Mouse (Mus musculus): ENCODE results near the gene Rpl15. TPM values are rescaled to one million over a fixed set of nuclear protein-coding genes. Genes with fewer than 3 reads are reported as not detected.
"Not testable (repeated sequence)": the region's sequence is repeated elsewhere in the genome, so short reads cannot be mapped to it uniquely, and the experiment has no call there.

Gene Rpl15
- polyA plus RNA-seq, 1 experiment, result not detected

GRCm38 (mm10) chr14:18263427-18263826 lies 7.8 kb downstream of the Rpl15 start:
- no peak overlapping the region for H3K4me3 ChIP-seq (ENCODE audit: insufficient read depth, low read depth, low read length)
- no peak overlapping the region for H3K27ac ChIP-seq (ENCODE audit: insufficient read depth, low read depth, low read length)
- WGBS, result 7% methylated on average over 4 of the region's 4 CpGs
- H3K4me1 ChIP-seq (ENCODE audit: control insufficient read depth, insufficient read depth, low read length), result no peaks in the 10 kb centered on the region; the same call in 1 of the 2 replicates
- no peak for TF ChIP-seq POLR2A (IDR thresholded peaks at IDR 0.05; ENCODE audit: insufficient read depth, low read depth, low read length)
- TF ChIP-seq CTCF (IDR thresholded peaks at IDR 0.05; ENCODE audit: insufficient read depth, low read depth, low read length), result no peak

- TF ChIP-seq CTCF (IDR thresholded peaks at IDR 0.05; ENCODE audit: insufficient read depth, low read depth, low read length) (no peak), POLR2A (IDR thresholded peaks at IDR 0.05; ENCODE audit: insufficient read depth, low read depth, low read length) (no peak)
- H3K27ac ChIP-seq (ENCODE audit: insufficient read depth, low read depth, low read length), result no peak overlapping the region
- H3K4me3 ChIP-seq (ENCODE audit: insufficient read depth, low read depth, low read length), result no peak overlapping the region
- no peaks in the 10 kb centered on the region; the same call in 1 of the 2 replicates for H3K4me1 ChIP-seq (ENCODE audit: control insufficient read depth, insufficient read depth, low read length)
- WGBS, result 89% methylated on average over 3 of the region's 3 CpGs
Observed at GRCm38 (mm10) chr14:18261203-18261602, 10.0 kb downstream of the Rpl15 start.

DNA sequence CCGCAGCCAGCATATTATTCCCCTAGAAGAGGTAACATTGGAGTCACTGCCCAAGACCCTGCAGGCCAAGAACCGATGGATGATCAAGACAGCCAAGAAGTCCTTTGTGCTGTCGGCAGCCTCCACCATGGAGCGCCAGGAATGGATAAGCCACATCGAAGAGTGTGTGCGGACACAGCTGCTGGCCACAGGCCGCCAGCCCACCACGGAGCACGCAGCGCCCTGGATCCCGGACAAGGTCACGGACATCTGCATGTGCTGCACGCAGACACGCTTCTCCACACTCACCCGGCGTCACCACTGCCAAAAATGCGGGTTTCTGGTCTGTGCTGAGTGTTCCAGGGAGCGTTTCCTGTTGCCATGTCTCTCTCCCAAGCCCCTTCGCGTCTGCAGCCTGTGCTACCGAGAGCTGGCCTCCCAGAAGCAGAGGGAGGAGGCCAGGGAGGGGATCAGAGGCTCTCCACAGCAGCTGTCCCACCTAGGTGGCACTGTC lies 28.5 kb downstream of the Rpl15 start:
- 87% methylated on average over 21 of the region's 21 CpGs for WGBS
- TF ChIP-seq CTCF (IDR thresholded peaks at IDR 0.05; ENCODE audit: insufficient read depth, low read depth, low read length) (no peak), POLR2A (IDR thresholded peaks at IDR 0.05; ENCODE audit: insufficient read depth, low read depth, low read length) (no peak)
- Histone ChIP-seq H3K4me1 (ENCODE audit: control insufficient read depth, insufficient read depth, low read length) (0 out of 2 replicates have a peak, but pooled peaks cover 2% of the 10 kb centered on the region), H3K27ac (ENCODE audit: insufficient read depth, low read depth, low read length) (no peak overlapping the region), H3K4me3 (ENCODE audit: insufficient read depth, low read depth, low read length) (no peak overlapping the region)

DNA sequence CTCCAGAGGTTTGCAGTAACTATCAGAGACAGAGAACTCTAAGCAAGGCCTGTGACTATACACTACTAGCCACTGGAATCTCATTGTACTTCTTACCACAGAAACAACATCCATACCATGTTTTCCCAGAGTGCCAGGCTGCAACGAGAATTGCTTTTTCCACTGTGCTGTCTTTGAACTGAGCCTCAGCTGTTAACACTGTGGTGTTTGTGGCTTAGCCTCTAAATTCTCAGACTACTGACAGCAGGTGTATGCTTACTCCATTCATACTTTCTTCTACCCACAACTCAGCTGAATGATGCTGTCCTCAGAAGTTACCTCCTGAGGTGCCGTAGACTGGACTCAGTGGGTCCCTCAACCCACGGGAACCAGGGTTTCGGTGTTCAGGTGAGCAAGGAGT lies 29.4 kb downstream of the Rpl15 start:
- TF ChIP-seq POLR2A (IDR thresholded peaks at IDR 0.05; ENCODE audit: insufficient read depth, low read depth, low read length) (no peak), CTCF (IDR thresholded peaks at IDR 0.05; ENCODE audit: insufficient read depth, low read depth, low read length) (no peak)
- H3K4me3 ChIP-seq (ENCODE audit: insufficient read depth, low read depth, low read length), result no peak overlapping the region
- H3K27ac ChIP-seq (ENCODE audit: insufficient read depth, low read depth, low read length), result no peak overlapping the region
- 0 out of 2 replicates have a peak, but pooled peaks cover 2% of the 10 kb centered on the region for H3K4me1 ChIP-seq (ENCODE audit: control insufficient read depth, insufficient read depth, low read length)
- WGBS, result 90% methylated on average over 4 of the region's 4 CpGs

- H3K4me1 ChIP-seq (ENCODE audit: control insufficient read depth, insufficient read depth, low read length), result 0 out of 2 replicates have a peak, but pooled peaks cover 2% of the 10 kb centered on the region
- no peak overlapping the region for H3K4me3 ChIP-seq (ENCODE audit: insufficient read depth, low read depth, low read length)
- no peak overlapping the region for H3K27ac ChIP-seq (ENCODE audit: insufficient read depth, low read depth, low read length)
- 27% methylated on average over 7 of the region's 7 CpGs for WGBS
- TF ChIP-seq CTCF (IDR thresholded peaks at IDR 0.05; ENCODE audit: insufficient read depth, low read depth, low read length) (no peak), POLR2A (IDR thresholded peaks at IDR 0.05; ENCODE audit: insufficient read depth, low read depth, low read length) (no peak)
Observed at GRCm38 (mm10) chr14:18240132-18240531, 31.1 kb downstream of the Rpl15 start.

DNA sequence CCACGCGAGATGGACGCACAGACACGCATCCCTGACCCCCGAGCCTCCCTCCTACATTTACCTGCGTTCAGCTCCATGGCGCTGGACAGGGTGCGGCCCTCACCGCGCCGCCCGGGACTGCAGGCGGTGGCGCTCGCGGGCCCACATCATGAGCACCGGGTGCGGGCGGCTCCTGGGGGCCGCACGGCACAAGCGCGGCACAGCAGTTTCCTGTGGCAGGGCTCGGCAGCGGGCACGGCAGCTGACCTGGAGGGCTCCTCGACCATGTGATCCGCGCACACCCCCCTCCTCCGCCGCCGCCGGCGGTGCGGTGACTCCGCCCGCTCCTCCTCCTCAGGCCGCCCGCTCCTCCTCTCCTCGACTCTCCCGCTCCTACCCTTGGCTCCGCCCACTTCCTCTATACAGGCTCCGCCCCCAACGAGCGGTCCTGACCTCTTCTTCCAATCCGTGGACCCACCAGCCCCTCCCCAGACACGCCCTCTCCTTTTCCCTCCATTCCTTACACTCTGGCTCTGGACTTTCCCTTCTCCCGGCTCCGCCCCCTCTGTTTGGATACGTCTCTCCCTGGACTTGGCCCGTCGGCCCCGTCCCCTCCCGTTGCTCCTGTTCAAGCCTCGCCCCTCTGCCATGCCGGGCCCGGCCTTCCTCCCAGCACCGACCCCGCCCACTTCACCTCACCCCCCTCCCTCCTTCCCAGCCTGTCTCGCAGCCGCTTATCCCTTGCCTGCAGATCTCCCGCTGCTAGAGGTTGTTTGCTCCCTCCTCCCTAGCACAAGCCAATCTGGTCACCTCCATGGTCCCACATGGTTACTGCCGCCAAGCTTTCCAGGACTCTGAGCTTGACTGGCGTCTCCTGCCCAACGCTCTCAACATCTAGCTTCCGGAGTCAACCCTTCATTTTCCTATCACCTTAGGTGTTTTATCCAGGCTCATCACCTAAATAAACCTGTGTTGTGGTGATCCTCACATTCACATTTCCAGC lies 32.1 kb downstream of the Rpl15 start, which contains the start of gene Nr1d2:
Gene Nr1d2, minus strand, starts transcription at position 378 of the 982 bp plus-strand sequence.
- Histone ChIP-seq H3K4me3 (ENCODE audit: insufficient read depth, low read depth, low read length) (peak within 1 kb of the TSS; percentile 88), H3K4me1 (ENCODE audit: control insufficient read depth, insufficient read depth, low read length) (peaks cover 7% of the 10 kb centered on the region; the same call in 1 of the 2 replicates), H3K27ac (ENCODE audit: insufficient read depth, low read depth, low read length) (peak within 1 kb of the TSS; percentile 100)
- TF ChIP-seq CTCF (IDR thresholded peaks at IDR 0.05; ENCODE audit: insufficient read depth, low read depth, low read length) (no peak), POLR2A (IDR thresholded peaks at IDR 0.05; ENCODE audit: insufficient read depth, low read depth, low read length) (peak; percentile 73)
- WGBS, result under 1% methylated on average over 66 of the region's 66 CpGs

- under 1% methylated on average over 71 of the region's 71 CpGs for WGBS
- no peak; the same call in 1 of the 2 replicates for TF ChIP-seq POLR2A (IDR thresholded peaks at IDR 0.05; ENCODE audit: insufficient read depth, low read depth, low read length)
- no peak for TF ChIP-seq CTCF (IDR thresholded peaks at IDR 0.05; ENCODE audit: insufficient read depth, low read depth, low read length)
- peak overlapping the region; percentile 100 for H3K27ac ChIP-seq (ENCODE audit: insufficient read depth, low read depth, low read length)
- H3K4me1 ChIP-seq (ENCODE audit: control insufficient read depth, insufficient read depth, low read length), result peaks cover 7% of the 10 kb centered on the region; the same call in 1 of the 2 replicates
- H3K4me3 ChIP-seq (ENCODE audit: insufficient read depth, low read depth, low read length), result peak overlapping the region; percentile 88
Observed at GRCm38 (mm10) chr14:18238131-18238749, 33.0 kb downstream of the Rpl15 start.

DNA sequence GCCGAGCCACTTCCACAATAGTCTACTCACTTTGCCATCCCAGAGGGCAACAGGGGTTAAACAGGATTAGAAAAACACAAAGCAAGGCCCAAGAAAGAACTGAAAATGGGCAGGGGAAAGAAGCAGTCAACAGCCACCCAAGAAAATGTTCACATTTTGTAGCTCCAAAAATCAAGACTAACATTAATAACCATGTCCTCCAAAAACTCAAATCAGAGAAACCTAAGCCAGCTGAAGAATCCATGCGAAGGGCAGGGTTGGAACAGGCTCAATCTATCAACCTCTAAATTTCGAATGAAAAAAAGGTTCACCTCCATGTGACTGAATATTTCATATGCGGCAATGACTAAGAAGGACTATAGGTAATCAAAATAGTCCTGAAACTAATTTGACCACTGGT lies 33.8 kb downstream of the Rpl15 start:
- H3K4me3 ChIP-seq (ENCODE audit: insufficient read depth, low read depth, low read length), result no peak overlapping the region
- WGBS, result 39% methylated on average over 4 of the region's 4 CpGs
- no peak overlapping the region for H3K27ac ChIP-seq (ENCODE audit: insufficient read depth, low read depth, low read length)
- H3K4me1 ChIP-seq (ENCODE audit: control insufficient read depth, insufficient read depth, low read length), result peaks cover 7% of the 10 kb centered on the region; the same call in 1 of the 2 replicates
- TF ChIP-seq CTCF (IDR thresholded peaks at IDR 0.05; ENCODE audit: insufficient read depth, low read depth, low read length) (no peak), POLR2A (IDR thresholded peaks at IDR 0.05; ENCODE audit: insufficient read depth, low read depth, low read length) (no peak)

GRCm38 (mm10) chr14:18236496-18237235 lies 34.5 kb downstream of the Rpl15 start:
- 84% methylated on average over 2 of the region's 2 CpGs for WGBS
- H3K4me3 ChIP-seq (ENCODE audit: insufficient read depth, low read depth, low read length); H3K27ac ChIP-seq (ENCODE audit: insufficient read depth, low read depth, low read length); H3K4me1 ChIP-seq (ENCODE audit: control insufficient read depth, insufficient read depth, low read length): not testable (repeated sequence)
